18 mouse cellular contexts compared by ENCODE assay signal in genomic region chr14:21029025-21029659, GRCm38 (mm10). TPM values are rescaled to one million over a fixed set of nuclear protein-coding genes. Genes with fewer than 3 reads are reported as not detected.
A peak's percentile ranks its signal among the peaks of the same experiment; 100 is the strongest.
DNase-seq lines count a peak whose midpoint lies in the region; ATAC-seq and TF ChIP-seq lines count a peak whose summit lies in the region.
"Had no signal": no experiment of that assay in that cellular context is flagged by ENCODE, and none has a peak within 500 bp of the region (broad histone marks: within the 10 kb centered on the region; RNA-seq: fewer than 3 reads in every experiment).

No protein-coding gene starts in this region.

- H3K4me3 ChIP-seq in hindbrain, embryonic 15.5 days: no peak overlapping the region
- no peak overlapping the region for H3K4me3 ChIP-seq in hindbrain, embryonic 13.5 days
- H3K4me3 ChIP-seq in midbrain, postnatal 0 days (ENCODE audit: low read depth, low read length): no peak overlapping the region
- no peak overlapping the region for H3K4me3 ChIP-seq in midbrain, embryonic 13.5 days (replicated peaks)
- H3K4me3 ChIP-seq: embryonic facial prominence, embryonic 15.5 days; liver, embryonic 13.5 days had no signal

- no peak for TF ChIP-seq CTCF in midbrain, postnatal 0 days (IDR thresholded peaks at IDR 0.05)

- H3K27me3 ChIP-seq in hindbrain, embryonic 15.5 days: no peaks in the 10 kb centered on the region
- H3K27me3 ChIP-seq in hindbrain, embryonic 13.5 days: no peaks in the 10 kb centered on the region
- H3K27me3 ChIP-seq in midbrain, postnatal 0 days (ENCODE audit: insufficient read depth, low read length): no peaks in the 10 kb centered on the region
- no peaks in the 10 kb centered on the region for H3K27me3 ChIP-seq in midbrain, embryonic 13.5 days
- H3K27me3 ChIP-seq: embryonic facial prominence, embryonic 15.5 days; liver, embryonic 13.5 days had no signal

- peak; percentile 88 for ATAC-seq in frontal cortex, adult (ENCODE audit: low TSS enrichment)
- ATAC-seq in hindbrain, embryonic 15.5 days (ENCODE audit: low FRiP score, low read depth): peak; percentile 45
- ATAC-seq in hindbrain, embryonic 13.5 days (ENCODE audit: low FRiP score): no peak
- 0 out of 2 replicates have a peak, but pooled peaks have one; percentile 27 for ATAC-seq in midbrain, postnatal 0 days (ENCODE audit: low FRiP score)
- ATAC-seq in midbrain, embryonic 13.5 days: no peak
- ATAC-seq: forebrain, embryonic 14.5 days had no signal

- H3K9ac ChIP-seq in hindbrain, embryonic 15.5 days: no peak overlapping the region
- H3K9ac ChIP-seq in hindbrain, embryonic 13.5 days: no peak overlapping the region
- no peak overlapping the region for H3K9ac ChIP-seq in midbrain, postnatal 0 days (replicated peaks; ENCODE audit: low read length, poor library complexity, severe bottlenecking)
- no peak overlapping the region for H3K9ac ChIP-seq in midbrain, embryonic 13.5 days (replicated peaks)
- H3K9ac ChIP-seq: embryonic facial prominence, embryonic 15.5 days; hindbrain, embryonic 14.5 days; liver, embryonic 13.5 days had no signal

- H3K27ac ChIP-seq in hindbrain, embryonic 15.5 days (replicated peaks): no peak overlapping the region
- H3K27ac ChIP-seq in hindbrain, embryonic 13.5 days: no peak overlapping the region
- H3K27ac ChIP-seq in midbrain, postnatal 0 days (ENCODE audit: low read depth, low read length): no peak overlapping the region
- H3K27ac ChIP-seq in midbrain, embryonic 13.5 days: no peak overlapping the region
- H3K27ac ChIP-seq: embryonic facial prominence, embryonic 15.5 days; hindbrain, embryonic 14.5 days; liver, embryonic 13.5 days had no signal

- H3K36me3 ChIP-seq in hindbrain, embryonic 15.5 days: peaks cover 22% of the 10 kb centered on the region
- H3K36me3 ChIP-seq in hindbrain, embryonic 13.5 days: peaks cover 77% of the 10 kb centered on the region
- H3K36me3 ChIP-seq in midbrain, postnatal 0 days (ENCODE audit: insufficient read depth, low read length): peaks cover 21% of the 10 kb centered on the region
- H3K36me3 ChIP-seq in midbrain, embryonic 13.5 days: peaks cover 61% of the 10 kb centered on the region

- H3K4me2 ChIP-seq in hindbrain, embryonic 15.5 days: no peak overlapping the region
- no peak overlapping the region for H3K4me2 ChIP-seq in hindbrain, embryonic 13.5 days
- no peak overlapping the region for H3K4me2 ChIP-seq in midbrain, postnatal 0 days (ENCODE audit: low read depth, low read length, poor library complexity, severe bottlenecking)
- H3K4me2 ChIP-seq in midbrain, embryonic 13.5 days (replicated peaks): no peak overlapping the region
- H3K4me2 ChIP-seq: embryonic facial prominence, embryonic 15.5 days; hindbrain, embryonic 14.5 days; liver, embryonic 13.5 days; midbrain, embryonic 11.5 days had no signal

- WGBS in hindbrain, embryonic 15.5 days: 90% methylated on average over 11 of the region's 11 CpGs
- WGBS in hindbrain, embryonic 13.5 days: 91% methylated on average over 11 of the region's 11 CpGs
- 88% methylated on average over 11 of the region's 11 CpGs for WGBS in midbrain, postnatal 0 days
- 88% methylated on average over 11 of the region's 11 CpGs for WGBS in midbrain, embryonic 13.5 days

- intact Hi-C loops in left cerebral cortex, postnatal 36 days (cut with DNase I): no loop called here

- no peaks in the 10 kb centered on the region for H3K4me1 ChIP-seq in hindbrain, embryonic 15.5 days (replicated peaks)
- no peaks in the 10 kb centered on the region for H3K4me1 ChIP-seq in hindbrain, embryonic 13.5 days (replicated peaks)
- H3K4me1 ChIP-seq in midbrain, postnatal 0 days (ENCODE audit: insufficient read depth, low read length): no peaks in the 10 kb centered on the region
- no peaks in the 10 kb centered on the region for H3K4me1 ChIP-seq in midbrain, embryonic 13.5 days (replicated peaks)

- no peak for DNase-seq in frontal cortex, postnatal 14 days (ENCODE audit: low spot score in 2 of 2)
- no peak for DNase-seq in midbrain, postnatal 0 days (ENCODE audit: low spot score)
- DNase-seq in left cerebral cortex, postnatal 36 days (ENCODE audit: low spot score in 2 of 2): peak; percentile 39 to 58
- DNase-seq: cerebellum, adult 9-10 months; gastrocnemius, postnatal 36 days; kidney, adult 8-10 months; kidney, postnatal 10 days; liver, embryonic 13.5 days; lung, adult 2 months; lung, postnatal 14 days had no signal

- no peaks in the 10 kb centered on the region for H3K9me3 ChIP-seq in hindbrain, embryonic 15.5 days
- H3K9me3 ChIP-seq in hindbrain, embryonic 13.5 days: no peaks in the 10 kb centered on the region
- no peaks in the 10 kb centered on the region for H3K9me3 ChIP-seq in midbrain, postnatal 0 days (ENCODE audit: low read length)
- no peaks in the 10 kb centered on the region for H3K9me3 ChIP-seq in midbrain, embryonic 13.5 days
- H3K9me3 ChIP-seq: embryonic facial prominence, embryonic 15.5 days; liver, embryonic 13.5 days had no signal

RNA-seq across cellular contexts. Expression of gene Ap3m1, which starts 23.2 kb away (rescaled TPM):
- 73.2 and 76.4 TPM in 2 replicates for polyA plus RNA-seq in hindbrain, embryonic 15.5 days (2015; fragmentation: Nextera tagmentation; extraction: Ambion mirVana)
- 92.4 and 94.5 TPM in 2 replicates for polyA plus RNA-seq in hindbrain, embryonic 13.5 days (2015; fragmentation: Nextera tagmentation; extraction: Ambion mirVana)
- 53.9 and 67.6 TPM in 2 replicates for total RNA-seq in midbrain, postnatal 0 days (2014; rRNA removed)
- 50.1 and 54.2 TPM in 2 replicates for polyA plus RNA-seq in midbrain, postnatal 0 days (2015; fragmentation: Nextera tagmentation; extraction: Ambion mirVana)
- 103 TPM in 2 replicates for polyA plus RNA-seq in midbrain, embryonic 13.5 days (2015; fragmentation: Nextera tagmentation; extraction: Ambion mirVana)
- 10 to 100 TPM; 61.7 to 62.0 TPM for total RNA-seq in left cerebral cortex, postnatal 36 days (2021)

RNA-seq across cellular contexts. Expression of gene Adk, which starts 23.2 kb away (rescaled TPM):
- 40.4 and 47.6 TPM in 2 replicates for polyA plus RNA-seq in hindbrain, embryonic 15.5 days (2015; fragmentation: Nextera tagmentation; extraction: Ambion mirVana)
- 42.2 and 42.3 TPM in 2 replicates for polyA plus RNA-seq in hindbrain, embryonic 13.5 days (2015; fragmentation: Nextera tagmentation; extraction: Ambion mirVana)
- 25.3 and 27.3 TPM in 2 replicates for total RNA-seq in midbrain, postnatal 0 days (2014; rRNA removed)
- 48.3 and 50.6 TPM in 2 replicates for polyA plus RNA-seq in midbrain, postnatal 0 days (2015; fragmentation: Nextera tagmentation; extraction: Ambion mirVana)
- 50.0 and 53.5 TPM in 2 replicates for polyA plus RNA-seq in midbrain, embryonic 13.5 days (2015; fragmentation: Nextera tagmentation; extraction: Ambion mirVana)
- total RNA-seq in left cerebral cortex, postnatal 36 days (2021): 10 to 100 TPM; 63.6 to 66.2 TPM

Comparison
In these comparisons a context has a peak if more than half of its experiments do, and no peak if none do; other contexts are left out.
1. ATAC-seq: peak in frontal cortex, adult (single experiment), hindbrain, embryonic 15.5 days (single experiment) and midbrain, postnatal 0 days (single experiment); none in hindbrain, embryonic 13.5 days (single experiment) and midbrain, embryonic 13.5 days (single experiment).
2. DNase-seq: peak in left cerebral cortex, postnatal 36 days (2 of 2); none in frontal cortex, postnatal 14 days (0 of 2) and midbrain, postnatal 0 days (single experiment).